Mouse (Mus musculus) MEL (cell line): ENCODE measurements around the gene Nfia. TPM values are rescaled to one million over a fixed set of nuclear protein-coding genes. Genes with fewer than 3 reads are reported as not detected.
A peak's percentile ranks its signal among the peaks of the same experiment; 100 is the strongest.

Experiments used
- DNase-seq: peaks from one replicate; pipeline ENCODE4 v3.0.0; 2011; ENCODE audit warnings: low read depth, low spot score
- H3K27ac ChIP-seq: 2 replicates; pipeline ENCODE4 v1.5.1; 2012; ENCODE audit warnings: low read depth, mild to moderate bottlenecking, control low read depth, low read length, moderate library complexity; ENCODE audit not compliant: control insufficient read depth
- H3K27me3 ChIP-seq, 2 experiments: fragments of 150-350 bp in 1 of 2; sonication (generic) in 1 of 2; 2 replicates each; pipeline ENCODE4 v1.6.1; 2012; ENCODE audit warnings: low read length in 2 of 2, mild to moderate bottlenecking in 2 of 2, improper control_type of control experiment in 1 of 2, moderate library complexity in 1 of 2; ENCODE audit not compliant: insufficient read depth in 2 of 2, control insufficient read depth in 1 of 2
- H3K36me3 ChIP-seq, 2 experiments: 2 replicates each; pipeline ENCODE4 v1.6.1; 2012 to 2014; ENCODE audit warnings: low read length in 2 of 2, improper control_type of control experiment in 1 of 2, inconsistent platforms in 1 of 2, mild to moderate bottlenecking in 1 of 2; ENCODE audit not compliant: insufficient read depth in 2 of 2, control insufficient read depth in 1 of 2
- H3K4me1 ChIP-seq, 2 experiments: fragments of 150-350 bp in 1 of 2; sonication (generic) in 1 of 2; 2 replicates each; pipeline ENCODE4 v1.6.1; 2012; ENCODE audit warnings: low read length in 2 of 2, improper control_type of control experiment in 1 of 2, mild to moderate bottlenecking in 1 of 2; ENCODE audit not compliant: insufficient read depth in 2 of 2, control insufficient read depth in 1 of 2
- H3K4me3 ChIP-seq, 2 experiments: fragments of 150-350 bp in 1 of 2; sonication (generic) in 1 of 2; 2 replicates each; pipeline ENCODE4 v1.5.1; 2012; ENCODE audit warnings: low read depth in 2 of 2, low read length in 2 of 2, mild to moderate bottlenecking in 2 of 2, moderate library complexity in 2 of 2, control low read depth in 1 of 2, improper control_type of control experiment in 1 of 2; ENCODE audit not compliant: control insufficient read depth in 1 of 2, insufficient read depth in 1 of 2
- H3K79me2 ChIP-seq: 2 replicates; pipeline ENCODE4 v1.6.1; 2012; ENCODE audit warnings: mild to moderate bottlenecking, low read length, moderate library complexity; ENCODE audit not compliant: control insufficient read depth, poor library complexity, insufficient read depth
- H3K9ac ChIP-seq: 2 replicates; pipeline ENCODE4 v1.6.1; 2012; ENCODE audit warnings: low read depth, mild to moderate bottlenecking, control low read depth, low read length, moderate library complexity; ENCODE audit not compliant: control insufficient read depth, poor library complexity, severe bottlenecking
- H3K9me3 ChIP-seq: fragments of 150-350 bp; sonication (generic); replicated peaks from 2 replicates; pipeline ENCODE4 v1.6.1; 2012; ENCODE audit warnings: mild to moderate bottlenecking, low read length, improper control_type of control experiment, moderate library complexity; ENCODE audit not compliant: insufficient read depth
- CHD1 ChIP-seq: IDR thresholded peaks from 2 replicates; pipeline ENCODE4 v1.6.1; 2012; ENCODE audit warnings: low read depth, mild to moderate bottlenecking, inconsistent platforms, low read length, improper control_type of control experiment
- EP300 ChIP-seq, 2 experiments: IDR thresholded peaks; 2 replicates each; pipeline ENCODE4 v1.6.1; 2011; ENCODE audit warnings: improper control_type of control experiment in 2 of 2, low read length in 2 of 2, low read depth in 1 of 2, mild to moderate bottlenecking in 1 of 2
- ETS1 ChIP-seq: IDR thresholded peaks from 2 replicates; pipeline ENCODE4 v1.6.1; 2012; ENCODE audit warnings: low read depth, mild to moderate bottlenecking, inconsistent platforms, low read length, improper control_type of control experiment, moderate library complexity
- GATA1 ChIP-seq: IDR thresholded peaks from 2 replicates; pipeline ENCODE4 v1.6.1; 2011; ENCODE audit warnings: low read depth, low read length, improper control_type of control experiment
- JUND ChIP-seq: IDR thresholded peaks from 2 replicates; pipeline ENCODE4 v1.6.1; 2011; ENCODE audit warnings: low read depth, mild to moderate bottlenecking, improper control_type of control experiment, low read length
- MYC ChIP-seq: IDR thresholded peaks from 2 replicates; pipeline ENCODE4 v1.6.1; 2011; ENCODE audit warnings: low read depth, mild to moderate bottlenecking, low read length, improper control_type of control experiment, moderate library complexity
- NELFE ChIP-seq: IDR thresholded peaks from 2 replicates; pipeline ENCODE4 v1.6.1; 2011; ENCODE audit warnings: low read depth, low read length, improper control_type of control experiment
- POLR2AphosphoS5 ChIP-seq: IDR thresholded peaks from 2 replicates; pipeline ENCODE4 v1.6.1; 2012; ENCODE audit warnings: low read depth, borderline replicate concordance, mild to moderate bottlenecking, inconsistent platforms, low read length, moderate library complexity, mixed read lengths
- SIN3A ChIP-seq: IDR thresholded peaks from 2 replicates; pipeline ENCODE4 v1.6.1; 2012; ENCODE audit warnings: low read length, improper control_type of control experiment, inconsistent platforms
- TAL1 ChIP-seq: IDR thresholded peaks from 2 replicates; pipeline ENCODE4 v1.6.1; 2012; ENCODE audit warnings: mild to moderate bottlenecking, inconsistent platforms, low read length, moderate library complexity, mixed read lengths
- TBP ChIP-seq: IDR thresholded peaks from 2 replicates; pipeline ENCODE4 v1.8.0; 2011; ENCODE audit warnings: low read depth, low read length, improper control_type of control experiment
- TCF12 ChIP-seq: IDR thresholded peaks from 2 replicates; pipeline ENCODE4 v1.6.1; 2014; ENCODE audit warnings: low read depth, mild to moderate bottlenecking, inconsistent platforms, low read length, improper control_type of control experiment, moderate library complexity
- ZC3H11A ChIP-seq: IDR thresholded peaks from 2 replicates; pipeline ENCODE4 v1.6.1; 2012; ENCODE audit warnings: low read depth, mild to moderate bottlenecking, inconsistent platforms, low read length, improper control_type of control experiment
- ZKSCAN1 ChIP-seq: IDR thresholded peaks from 2 replicates; pipeline ENCODE4 v1.6.1; 2012; ENCODE audit warnings: low read depth, mild to moderate bottlenecking, inconsistent platforms, low read length, improper control_type of control experiment, moderate library complexity
- ZNF384 ChIP-seq: IDR thresholded peaks from 2 replicates; pipeline ENCODE4 v1.6.1; 2012; ENCODE audit warnings: low read depth, mild to moderate bottlenecking, inconsistent platforms, low read length, improper control_type of control experiment
- polyA plus RNA-seq, 2 experiments: library from polyadenylated mRNA; stranded (reverse) in 1 of 2; unstranded in 1 of 2; fragments of >175 nt in 1 of 2; fragments of >200 nt in 1 of 2; gene quantifications; 2 replicates each; pipeline versions ENCODE4 v1.2.1 to v1.2.4; 2012; ENCODE audit warnings: low replicate concordance in 2 of 2, low read depth in 1 of 2; ENCODE audit not compliant: insufficient read length in 2 of 2, insufficient read depth in 1 of 2, missing spikeins in 1 of 2
- total RNA-seq: library from RNA; depleted of rRNA; stranded (reverse); fragments of 300-350 nt; gene quantifications from 2 replicates; pipeline ENCODE4 v1.2.3, GENCODE M21; 2012

Nfia gene
- total and polyA plus RNA-seq, 3 experiments = 10.2 to 20.5 (median 13.4) TPM

- peak; percentile 40; the same call in 1 of the 2 replicates for TF ChIP-seq SIN3A
Measured at GRCm38 (mm10) chr4:97893915-97894884, 121.7 kb downstream of the Nfia start (continued).

DNA sequence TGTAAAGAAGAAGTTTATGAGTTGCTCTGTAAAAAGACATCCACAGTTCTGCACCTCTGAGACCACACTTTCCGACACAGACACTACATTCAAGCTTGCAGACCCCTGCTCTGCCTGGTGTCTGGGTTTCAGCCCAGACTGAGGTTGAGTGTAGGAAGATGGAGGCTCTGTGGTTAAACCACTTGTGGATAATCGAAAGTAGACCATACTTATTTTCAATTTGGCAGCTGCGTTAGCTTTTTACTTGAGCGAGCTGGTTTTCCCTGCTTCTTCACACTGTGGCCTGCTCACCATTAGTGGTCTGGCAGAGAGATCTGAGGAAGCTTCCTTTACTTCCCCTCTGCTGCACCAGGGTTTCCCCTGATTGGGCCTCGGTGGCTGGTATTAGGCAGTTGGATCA is 123.4 kb downstream of the Nfia start:
- H3K9me3 ChIP-seq = no peaks in the 10 kb centered on the region
- DNase-seq = peak; percentile 27

DNA sequence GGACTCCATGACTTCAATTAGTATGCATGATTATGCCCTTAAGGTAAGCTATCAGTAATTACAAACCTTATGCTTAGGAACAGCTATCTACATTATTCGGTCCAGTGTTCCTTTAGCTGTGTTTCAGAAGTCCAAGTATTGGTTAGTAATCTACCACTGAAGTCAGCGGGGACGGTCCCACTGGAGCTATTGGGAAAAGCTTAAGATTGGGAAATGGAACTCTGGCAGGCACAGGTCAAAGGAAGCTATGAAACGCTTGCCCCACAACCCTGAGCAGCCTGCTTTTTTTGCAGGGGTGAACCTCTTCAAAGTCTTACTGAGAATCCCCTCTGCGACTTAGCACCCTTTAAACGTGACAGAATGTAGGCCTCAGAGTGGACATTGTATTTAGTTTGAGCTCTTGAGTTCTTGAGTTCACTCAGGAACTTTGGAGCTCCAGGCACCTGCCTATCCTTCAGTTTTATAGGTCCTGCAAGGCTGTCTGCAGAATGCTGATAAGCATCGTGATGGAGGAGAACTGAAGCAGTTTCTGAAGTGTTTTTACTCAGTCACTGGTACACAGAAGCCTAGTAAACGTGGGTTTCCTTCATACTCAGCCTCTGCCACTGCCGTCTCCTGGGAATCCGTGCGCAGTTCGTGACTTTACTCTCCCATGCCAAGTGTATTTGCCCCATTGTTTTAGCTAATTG is 127.9 kb downstream of the Nfia start:
- H3K36me3 ChIP-seq = peaks cover 12 to 41% of the 10 kb centered on the region in 2 experiments
- peak; percentile 37 for DNase-seq
- peaks cover 44% of the 10 kb centered on the region for H3K79me2 ChIP-seq
- no peak overlapping the region for H3K27ac ChIP-seq
- no peak for TF ChIP-seq POLR2AphosphoS5
- peak; percentile 32 to 35; a peak in 2 of 4 replicates for TF ChIP-seq EP300 (IDR thresholded peaks at IDR 0.05; ENCODE audit: low read depth in 1 of 2, low read length in 2 of 2)
- no peak for TF ChIP-seq MYC
- TF ChIP-seq NELFE = no peak
- TF ChIP-seq TCF12 = peak; percentile 66
- no peak for TF ChIP-seq ZNF384
- TF ChIP-seq ZKSCAN1 = no peak
- peak; percentile 60 for TF ChIP-seq TAL1
- no peak for TF ChIP-seq ETS1
- no peak for TF ChIP-seq TBP
- peak; percentile 46 for TF ChIP-seq GATA1
- no peak for TF ChIP-seq JUND
- no peaks in the 10 kb centered on the region for H3K9me3 ChIP-seq
- no peak overlapping the region for H3K4me3 ChIP-seq
- no peaks in the 10 kb centered on the region for H3K27me3 ChIP-seq
- H3K4me1 ChIP-seq = peaks cover 20 to 33% of the 10 kb centered on the region in 2 experiments
- H3K9ac ChIP-seq = no peak overlapping the region

More for the DNA sequence above, 123.4 kb downstream of the Nfia start:
- Histone ChIP-seq H3K36me3 (peaks cover 6 to 67% of the 10 kb centered on the region in 2 experiments; a peak in 3 of 4 replicates), H3K79me2 (peaks cover 40% of the 10 kb centered on the region), H3K4me3 (no peak overlapping the region), H3K9ac (no peak overlapping the region), H3K27ac (no peak overlapping the region), H3K27me3 (no peaks in the 10 kb centered on the region), H3K4me1 (peaks cover 50% of the 10 kb centered on the region in 2 experiments)
- TF ChIP-seq ZC3H11A (no peak), EP300 (IDR thresholded peaks at IDR 0.05; ENCODE audit: low read depth in 1 of 2, low read length in 2 of 2) (peak in 1 of 2 experiments; percentile 5; a peak in 1 of 4 replicates), CHD1 (no peak)
